ENCODE assay signal across 9 mouse cellular contexts in genomic region chr12:109452592-109452991, GRCm38 (mm10). TPM values are rescaled to one million over a fixed set of nuclear protein-coding genes. Genes with fewer than 3 reads are reported as not detected.
A peak's percentile ranks its signal among the peaks of the same experiment; 100 is the strongest.
DNase-seq lines count a peak whose midpoint lies in the region; ATAC-seq and TF ChIP-seq lines count a peak whose summit lies in the region.
"Had no signal": no experiment of that assay in that cellular context is flagged by ENCODE, and none has a peak within 500 bp of the region (broad histone marks: within the 10 kb centered on the region; RNA-seq: fewer than 3 reads in every experiment).

Gene Dlk1 (plus strand): TSS chr12:109452823.

- H3K9ac ChIP-seq in liver, embryonic 11.5 days (ENCODE audit: low read depth, low read length), result peak within 1 kb of the TSS; percentile 66
- peak within 1 kb of the TSS; percentile 78 for H3K9ac ChIP-seq in embryonic facial prominence, embryonic 13.5 days
- H3K9ac ChIP-seq in hindbrain, embryonic 16.5 days (ENCODE audit: low read depth, low read length), result peak within 1 kb of the TSS; percentile 56
- 0 out of 2 replicates have a peak within 1 kb of the TSS, but pooled peaks have one; percentile 24 for H3K9ac ChIP-seq in midbrain, postnatal 0 days (replicated peaks; ENCODE audit: low read length, poor library complexity, severe bottlenecking)

- no peaks in the 10 kb centered on the region for H3K9me3 ChIP-seq in liver, embryonic 11.5 days (ENCODE audit: control insufficient read depth, low read length)
- H3K9me3 ChIP-seq in embryonic facial prominence, embryonic 13.5 days, result no peaks in the 10 kb centered on the region
- H3K9me3 ChIP-seq in hindbrain, embryonic 16.5 days (ENCODE audit: control insufficient read depth, low read length), result no peaks in the 10 kb centered on the region
- H3K9me3 ChIP-seq in midbrain, postnatal 0 days (ENCODE audit: low read length), result no peaks in the 10 kb centered on the region

- H3K4me1 ChIP-seq in liver, embryonic 11.5 days (replicated peaks; ENCODE audit: control insufficient read depth, insufficient read depth, low read length), result peaks cover 31% of the 10 kb centered on the region
- peaks cover 65% of the 10 kb centered on the region for H3K4me1 ChIP-seq in embryonic facial prominence, embryonic 13.5 days
- H3K4me1 ChIP-seq in hindbrain, embryonic 16.5 days (ENCODE audit: control insufficient read depth, insufficient read depth, low read depth, low read length), result peaks cover 25% of the 10 kb centered on the region
- H3K4me1 ChIP-seq in midbrain, postnatal 0 days (ENCODE audit: insufficient read depth, low read length), result peaks cover 3% of the 10 kb centered on the region; the same call in 1 of the 2 replicates

- H3K27ac ChIP-seq in liver, embryonic 11.5 days (ENCODE audit: low read depth, low read length), result peak within 1 kb of the TSS; percentile 82
- H3K27ac ChIP-seq in embryonic facial prominence, embryonic 13.5 days, result peak within 1 kb of the TSS; percentile 39; the same call in 1 of the 2 replicates
- no peak within 1 kb of the TSS for H3K27ac ChIP-seq in hindbrain, embryonic 16.5 days (ENCODE audit: low read depth, low read length)
- no peak within 1 kb of the TSS for H3K27ac ChIP-seq in midbrain, postnatal 0 days (ENCODE audit: low read depth, low read length)

- no peak for ATAC-seq in liver, embryonic 11.5 days (replicated peaks; ENCODE audit: low FRiP score)
- no peak for ATAC-seq in embryonic facial prominence, embryonic 13.5 days (ENCODE audit: insufficient number of reproducible peaks, insufficient read depth, low FRiP score, low TSS enrichment, low read depth)
- no peak for ATAC-seq in hindbrain, embryonic 16.5 days
- no peak for ATAC-seq in midbrain, postnatal 0 days (ENCODE audit: low FRiP score)

- DNase-seq in liver, embryonic 11.5 days (ENCODE audit: low spot score), result no peak
- no peak for DNase-seq in liver
- DNase-seq in midbrain, postnatal 0 days (ENCODE audit: low spot score), result no peak
- DNase-seq in embryo, embryonic 9.5 days (ENCODE audit: extremely low spot score), result no peak
- no peak for DNase-seq in cerebellum, postnatal 14 days
- DNase-seq in kidney, adult 9 months, result no peak
- DNase-seq: right cerebral cortex, adult 18-20 months had no signal

- peak within 1 kb of the TSS; percentile 56 for H3K4me3 ChIP-seq in liver, embryonic 11.5 days (ENCODE audit: low read depth, low read length)
- peak within 1 kb of the TSS; percentile 56 for H3K4me3 ChIP-seq in embryonic facial prominence, embryonic 13.5 days
- peak within 1 kb of the TSS; percentile 48 for H3K4me3 ChIP-seq in hindbrain, embryonic 16.5 days (ENCODE audit: low read length)
- peak within 1 kb of the TSS; percentile 43 for H3K4me3 ChIP-seq in midbrain, postnatal 0 days (ENCODE audit: low read depth, low read length)

- peaks cover 74% of the 10 kb centered on the region for H3K27me3 ChIP-seq in liver, embryonic 11.5 days (replicated peaks; ENCODE audit: control insufficient read depth, insufficient read depth, low read length)
- H3K27me3 ChIP-seq in embryonic facial prominence, embryonic 13.5 days, result peaks cover 85% of the 10 kb centered on the region
- peaks cover 42% of the 10 kb centered on the region for H3K27me3 ChIP-seq in hindbrain, embryonic 16.5 days (replicated peaks; ENCODE audit: control insufficient read depth, insufficient read depth, low read length)
- peaks cover 58% of the 10 kb centered on the region for H3K27me3 ChIP-seq in midbrain, postnatal 0 days (ENCODE audit: insufficient read depth, low read length)

- H3K36me3 ChIP-seq in liver, embryonic 11.5 days (ENCODE audit: control insufficient read depth, insufficient read depth, low read length), result peaks cover 4% of the 10 kb centered on the region; the same call in 1 of the 2 replicates
- H3K36me3 ChIP-seq in embryonic facial prominence, embryonic 13.5 days, result no peaks in the 10 kb centered on the region
- no peaks in the 10 kb centered on the region for H3K36me3 ChIP-seq in hindbrain, embryonic 16.5 days (ENCODE audit: control insufficient read depth, insufficient read depth, low read length)
- no peaks in the 10 kb centered on the region for H3K36me3 ChIP-seq in midbrain, postnatal 0 days (ENCODE audit: insufficient read depth, low read length)

- TF ChIP-seq CTCF in midbrain, postnatal 0 days (IDR thresholded peaks at IDR 0.05), result no peak

- peak within 1 kb of the TSS; percentile 58 for H3K4me2 ChIP-seq in liver, embryonic 11.5 days
- H3K4me2 ChIP-seq in embryonic facial prominence, embryonic 13.5 days, result peak within 1 kb of the TSS; percentile 91
- peak within 1 kb of the TSS; percentile 90 for H3K4me2 ChIP-seq in hindbrain, embryonic 16.5 days (ENCODE audit: low read length)
- peak within 1 kb of the TSS; percentile 84 for H3K4me2 ChIP-seq in midbrain, postnatal 0 days (ENCODE audit: low read depth, low read length, poor library complexity, severe bottlenecking)

- 6% methylated on average over 13 of the region's 13 CpGs for WGBS in liver, embryonic 11.5 days
- WGBS in embryonic facial prominence, embryonic 13.5 days, result 5% methylated on average over 13 of the region's 13 CpGs
- 7% methylated on average over 13 of the region's 13 CpGs for WGBS in hindbrain, embryonic 16.5 days
- 7% methylated on average over 13 of the region's 13 CpGs for WGBS in midbrain, postnatal 0 days

RNA-seq across cellular contexts. Expression of gene Dlk1, which starts in this region (rescaled TPM):
- polyA plus RNA-seq in liver, embryonic 11.5 days (2014; fragmentation: Nextera tagmentation; extraction: Ambion mirVana), result 744 and 770 TPM in 2 replicates
- 176 and 272 TPM in 2 replicates for polyA plus RNA-seq in embryonic facial prominence, embryonic 13.5 days (2015; fragmentation: Nextera tagmentation; extraction: Ambion mirVana)
- 57.7 and 84.8 TPM in 2 replicates for polyA plus RNA-seq in hindbrain, embryonic 16.5 days (2015; fragmentation: Nextera tagmentation; extraction: Ambion mirVana)
- total RNA-seq in midbrain, postnatal 0 days (2014; rRNA removed), result 22.1 and 38.8 TPM in 2 replicates
- 41.4 and 47.5 TPM in 2 replicates for polyA plus RNA-seq in midbrain, postnatal 0 days (2015; fragmentation: Nextera tagmentation; extraction: Ambion mirVana)

Comparison
In these comparisons a context has a peak if more than half of its experiments do, and no peak if none do; other contexts are left out.
1. H3K27ac ChIP-seq: peak in liver, embryonic 11.5 days (single experiment) and embryonic facial prominence, embryonic 13.5 days (single experiment); none in hindbrain, embryonic 16.5 days (single experiment) and midbrain, postnatal 0 days (single experiment).
2. H3K9ac ChIP-seq: peak in every context shown above with its lines; median percentile 78 in embryonic facial prominence, embryonic 13.5 days; 66 in liver, embryonic 11.5 days; 56 in hindbrain, embryonic 16.5 days; 24 in midbrain, postnatal 0 days.
3. Peak in every context shown above with its lines, with median percentiles within 50 percentile points of each other: H3K4me2 ChIP-seq and H3K4me3 ChIP-seq.